Mouse (Mus musculus): ENCODE results near the gene Fbxo6. TPM values are rescaled to one million over a fixed set of nuclear protein-coding genes. Genes with fewer than 3 reads are reported as not detected.
"Not testable (repeated sequence)": the region's sequence is repeated elsewhere in the genome, so short reads cannot be mapped to it uniquely, and the experiment has no call there.

Gene Fbxo6
- polyA plus RNA-seq, 1 experiment = 2.7 TPM

- no peak overlapping the region for H3K4me3 ChIP-seq (replicated peaks)
- H3K4me1 ChIP-seq (ENCODE audit: control insufficient read depth) = peaks cover 3% of the 10 kb centered on the region
- no peak for TF ChIP-seq GATA1 (IDR thresholded peaks at IDR 0.05; ENCODE audit: low read length)
- peaks cover 65% of the 10 kb centered on the region for H3K27me3 ChIP-seq (ENCODE audit: control insufficient read depth)
- no peaks in the 10 kb centered on the region for H3K9me3 ChIP-seq (ENCODE audit: control insufficient read depth, low read length)
- H3K36me3 ChIP-seq (ENCODE audit: control insufficient read depth) = no peaks in the 10 kb centered on the region
Measured at GRCm38 (mm10) chr4:148131497-148132081, 20.4 kb downstream of the Fbxo6 start.

DNA sequence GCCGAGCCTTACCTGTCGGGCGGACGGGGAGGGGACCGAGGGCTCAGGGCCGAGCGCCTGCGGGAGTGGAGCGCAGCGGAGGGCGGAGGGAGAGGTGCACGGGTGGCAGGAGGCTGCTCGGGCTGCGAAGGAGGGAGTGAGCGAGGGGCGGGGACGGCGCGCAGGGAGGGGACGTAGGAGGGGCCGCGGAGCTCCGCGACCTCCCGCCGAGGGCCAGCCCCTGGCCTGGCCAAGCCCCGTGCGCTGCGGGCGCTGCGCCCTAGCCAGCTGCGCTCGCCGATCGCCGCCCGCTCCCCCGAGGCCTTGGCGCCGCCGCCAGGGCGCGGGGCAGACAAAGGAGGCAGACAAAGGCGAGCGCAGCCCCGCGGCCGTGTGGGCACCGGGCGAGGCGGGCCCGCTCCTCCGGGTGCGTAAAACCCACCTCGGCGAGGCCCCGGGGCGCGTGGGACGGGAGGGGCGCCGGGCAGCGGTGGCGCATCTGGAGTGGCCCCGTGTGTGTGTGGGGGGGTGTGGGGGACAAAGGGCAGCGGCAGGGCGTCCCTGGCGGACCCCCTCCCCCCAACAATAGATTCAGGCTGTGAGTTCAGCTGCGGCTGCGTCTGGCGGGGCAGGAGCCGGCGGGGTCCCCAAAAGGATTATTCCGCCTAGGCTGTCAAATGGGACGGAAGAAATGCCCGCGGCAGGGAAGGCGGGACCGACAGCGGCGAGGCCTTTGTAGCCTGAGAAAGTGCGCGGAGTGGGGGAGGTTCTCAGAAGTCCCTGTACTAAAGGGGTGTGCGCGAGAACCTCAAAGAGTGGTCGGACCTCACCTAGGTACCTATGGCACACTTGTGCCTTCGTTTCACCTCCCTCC lies 21.2 kb downstream of the Fbxo6 start, which contains the start of gene Draxin:
Gene Draxin (minus strand): TSS at position 138 of the 853 bp plus-strand sequence.
- H3K27me3 ChIP-seq (ENCODE audit: control insufficient read depth) = peaks cover 65% of the 10 kb centered on the region
- H3K4me1 ChIP-seq (ENCODE audit: control insufficient read depth) = peaks cover 3% of the 10 kb centered on the region
- H3K4me3 ChIP-seq (replicated peaks) = no peak within 1 kb of the TSS
- H3K36me3 ChIP-seq (ENCODE audit: control insufficient read depth) = no peaks in the 10 kb centered on the region
- H3K9me3 ChIP-seq (ENCODE audit: control insufficient read depth, low read length) = no peaks in the 10 kb centered on the region
- TF ChIP-seq GATA1 (IDR thresholded peaks at IDR 0.05; ENCODE audit: low read length) = no peak
- no peak for TF ChIP-seq TAL1 (IDR thresholded peaks at IDR 0.05; ENCODE audit: low read length)

GRCm38 (mm10) chr4:148130133-148130532 lies 21.8 kb downstream of the Fbxo6 start, which contains the start of gene Mad2l2:
TSS of gene Mad2l2 (plus strand) at chr4:148130384.
- no peaks in the 10 kb centered on the region for H3K9me3 ChIP-seq (ENCODE audit: control insufficient read depth, low read length)
- H3K27me3 ChIP-seq (ENCODE audit: control insufficient read depth) = peaks cover 63% of the 10 kb centered on the region
- TF ChIP-seq TAL1 (IDR thresholded peaks at IDR 0.05; ENCODE audit: low read length) = no peak
- TF ChIP-seq GATA1 (IDR thresholded peaks at IDR 0.05; ENCODE audit: low read length) = no peak
- H3K4me1 ChIP-seq (ENCODE audit: control insufficient read depth) = peaks cover 3% of the 10 kb centered on the region
- H3K4me3 ChIP-seq (replicated peaks) = no peak within 1 kb of the TSS
- no peaks in the 10 kb centered on the region for H3K36me3 ChIP-seq (ENCODE audit: control insufficient read depth)

- Histone ChIP-seq H3K27me3 (ENCODE audit: control insufficient read depth) (peaks cover 55% of the 10 kb centered on the region), H3K4me1 (ENCODE audit: control insufficient read depth) (peaks cover 3% of the 10 kb centered on the region), H3K9me3 (ENCODE audit: control insufficient read depth, low read length) (no peaks in the 10 kb centered on the region), H3K36me3 (ENCODE audit: control insufficient read depth) (no peaks in the 10 kb centered on the region), H3K4me3 (replicated peaks) (no peak overlapping the region)
- TF ChIP-seq TAL1 (IDR thresholded peaks at IDR 0.05; ENCODE audit: low read length) (no peak), GATA1 (IDR thresholded peaks at IDR 0.05; ENCODE audit: low read length) (no peak)
Measured at GRCm38 (mm10) chr4:148128672-148129071, 23.3 kb downstream of the Fbxo6 start.

DNA sequence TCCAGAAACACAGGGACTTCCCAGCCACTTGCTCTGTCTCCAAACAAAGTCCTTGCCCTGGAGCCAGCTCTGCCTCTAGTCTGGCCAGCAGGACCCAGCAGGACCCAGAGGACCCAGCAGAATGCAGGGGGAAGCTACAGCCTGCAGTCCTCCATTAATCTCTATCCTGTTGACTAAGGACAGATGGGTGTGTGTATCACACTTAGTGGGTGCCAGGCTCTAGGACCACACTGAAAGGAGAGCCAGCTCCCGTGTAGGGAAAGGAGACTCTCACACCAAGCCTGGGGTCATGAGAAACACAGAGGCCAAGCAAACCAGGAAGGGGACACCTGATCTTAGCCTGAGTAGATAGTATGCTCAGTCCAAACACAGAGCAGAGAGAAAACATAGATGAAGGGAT lies 23.7 kb downstream of the Fbxo6 start:
- Histone ChIP-seq H3K9me3 (ENCODE audit: control insufficient read depth, low read length) (no peaks in the 10 kb centered on the region), H3K4me1 (ENCODE audit: control insufficient read depth) (peaks cover 3% of the 10 kb centered on the region), H3K36me3 (ENCODE audit: control insufficient read depth) (no peaks in the 10 kb centered on the region), H3K27me3 (ENCODE audit: control insufficient read depth) (peaks cover 54% of the 10 kb centered on the region), H3K4me3 (replicated peaks) (no peak overlapping the region)
- no peak for TF ChIP-seq TAL1 (IDR thresholded peaks at IDR 0.05; ENCODE audit: low read length)
- TF ChIP-seq GATA1 (IDR thresholded peaks at IDR 0.05; ENCODE audit: low read length) = no peak

DNA sequence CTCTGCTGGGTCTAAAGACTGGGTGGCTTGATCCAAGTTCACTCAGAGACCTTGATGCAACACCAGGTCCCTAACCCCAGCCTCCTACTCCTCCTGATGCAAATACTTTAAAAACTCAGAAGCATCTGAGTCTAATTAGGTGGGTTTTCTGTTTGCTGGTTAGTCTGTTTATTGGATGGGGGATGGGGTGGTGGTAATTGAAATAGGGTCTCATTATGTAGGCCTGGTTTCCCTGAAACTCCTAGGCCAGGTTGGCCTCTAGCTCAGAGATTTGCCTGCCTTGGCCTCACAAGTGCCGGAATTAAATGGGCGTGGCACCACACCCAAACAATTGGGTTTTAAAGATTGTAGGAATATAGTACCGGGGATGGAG lies 29.3 kb downstream of the Fbxo6 start:
- no peaks in the 10 kb centered on the region for H3K9me3 ChIP-seq (ENCODE audit: control insufficient read depth, low read length)
- H3K4me3 ChIP-seq (replicated peaks) = no peak overlapping the region
- H3K36me3 ChIP-seq (ENCODE audit: control insufficient read depth) = no peaks in the 10 kb centered on the region
- peaks cover 6% of the 10 kb centered on the region for H3K27me3 ChIP-seq (ENCODE audit: control insufficient read depth)
- TF ChIP-seq GATA1 (IDR thresholded peaks at IDR 0.05; ENCODE audit: low read length) = no peak
- TF ChIP-seq TAL1 (IDR thresholded peaks at IDR 0.05; ENCODE audit: low read length) = no peak
- H3K4me1 ChIP-seq (ENCODE audit: control insufficient read depth) = no peaks in the 10 kb centered on the region

- no peaks in the 10 kb centered on the region for H3K4me1 ChIP-seq (ENCODE audit: control insufficient read depth)
- H3K36me3 ChIP-seq (ENCODE audit: control insufficient read depth) = no peaks in the 10 kb centered on the region
- peaks cover 2% of the 10 kb centered on the region; the same call in 1 of the 2 replicates for H3K27me3 ChIP-seq (ENCODE audit: control insufficient read depth)
- TF ChIP-seq GATA1 (IDR thresholded peaks at IDR 0.05; ENCODE audit: low read length) = no peak
- TF ChIP-seq TAL1 (IDR thresholded peaks at IDR 0.05; ENCODE audit: low read length) = no peak
- H3K4me3 ChIP-seq (replicated peaks) = no peak overlapping the region
- peaks cover 4% of the 10 kb centered on the region for H3K9me3 ChIP-seq (ENCODE audit: control insufficient read depth, low read length)
Measured at GRCm38 (mm10) chr4:148121982-148122693, 29.8 kb downstream of the Fbxo6 start.

DNA sequence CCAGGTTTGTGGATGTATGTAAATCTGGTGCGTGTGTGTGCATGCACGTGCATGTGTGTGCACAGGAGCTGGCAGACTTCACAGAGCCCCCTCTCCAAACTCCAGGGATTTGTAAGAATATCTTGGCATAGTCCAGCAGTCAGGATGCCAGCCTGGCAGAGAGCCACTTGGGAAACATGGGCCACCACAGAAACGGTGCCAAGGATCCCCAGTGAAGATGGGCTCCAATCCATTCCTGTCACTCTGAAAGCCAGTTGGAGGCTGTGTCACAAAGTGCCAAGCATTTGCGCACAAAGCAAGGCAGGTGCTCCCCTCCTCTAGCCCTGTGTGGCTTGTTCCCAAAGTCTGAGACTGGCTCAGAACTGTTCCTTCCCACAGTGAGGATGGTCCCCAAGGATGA lies 30.6 kb downstream of the Fbxo6 start:
- peaks cover 7% of the 10 kb centered on the region for H3K9me3 ChIP-seq (ENCODE audit: control insufficient read depth, low read length)
- no peaks in the 10 kb centered on the region for H3K27me3 ChIP-seq (ENCODE audit: control insufficient read depth)
- no peaks in the 10 kb centered on the region for H3K36me3 ChIP-seq (ENCODE audit: control insufficient read depth)
- H3K4me1 ChIP-seq (ENCODE audit: control insufficient read depth) = no peaks in the 10 kb centered on the region
- TF ChIP-seq TAL1 (IDR thresholded peaks at IDR 0.05; ENCODE audit: low read length) (no peak), GATA1 (IDR thresholded peaks at IDR 0.05; ENCODE audit: low read length) (no peak)
- no peak overlapping the region for H3K4me3 ChIP-seq (replicated peaks)

- Histone ChIP-seq H3K4me1 (ENCODE audit: control insufficient read depth) (peaks cover 1% of the 10 kb centered on the region; the same call in 1 of the 2 replicates), H3K9me3 (ENCODE audit: control insufficient read depth, low read length) (peaks cover 7% of the 10 kb centered on the region), H3K4me3 (replicated peaks) (no peak overlapping the region), H3K36me3 (ENCODE audit: control insufficient read depth) (no peaks in the 10 kb centered on the region), H3K27me3 (ENCODE audit: control insufficient read depth) (peaks cover 2% of the 10 kb centered on the region)
- no peak for TF ChIP-seq GATA1 (IDR thresholded peaks at IDR 0.05; ENCODE audit: low read length)
- TF ChIP-seq TAL1 (IDR thresholded peaks at IDR 0.05; ENCODE audit: low read length) = no peak
Measured at GRCm38 (mm10) chr4:148120555-148120954, 31.4 kb downstream of the Fbxo6 start.

DNA sequence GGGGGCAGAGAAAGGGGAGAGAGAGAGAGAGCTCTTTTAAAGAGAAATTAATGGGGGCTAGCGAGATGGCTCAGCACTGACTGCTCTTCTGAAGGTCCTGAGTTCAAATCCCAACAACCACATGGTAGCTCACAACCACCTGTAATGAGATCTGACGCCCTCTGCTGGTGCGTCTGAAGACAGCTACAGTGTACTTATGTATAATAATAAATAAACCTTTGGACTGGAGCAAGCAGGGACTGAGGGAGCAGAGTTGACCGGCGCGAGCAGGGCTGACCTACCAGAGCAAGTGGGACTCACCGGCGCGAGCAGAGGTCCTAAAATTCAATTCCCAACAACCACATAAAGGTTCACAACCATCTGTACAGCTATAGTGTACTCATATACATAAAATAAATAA lies 32.4 kb downstream of the Fbxo6 start:
- not testable (repeated sequence) for H3K4me3 ChIP-seq (replicated peaks); H3K9me3 ChIP-seq (ENCODE audit: control insufficient read depth, low read length); H3K36me3 ChIP-seq (ENCODE audit: control insufficient read depth); H3K4me1 ChIP-seq (ENCODE audit: control insufficient read depth); H3K27me3 ChIP-seq (ENCODE audit: control insufficient read depth)

All from erythroblast, embryonic 14.5 days (primary cell).